Mouse (Mus musculus): ENCODE data around the gene Ctnna3.

DNA sequence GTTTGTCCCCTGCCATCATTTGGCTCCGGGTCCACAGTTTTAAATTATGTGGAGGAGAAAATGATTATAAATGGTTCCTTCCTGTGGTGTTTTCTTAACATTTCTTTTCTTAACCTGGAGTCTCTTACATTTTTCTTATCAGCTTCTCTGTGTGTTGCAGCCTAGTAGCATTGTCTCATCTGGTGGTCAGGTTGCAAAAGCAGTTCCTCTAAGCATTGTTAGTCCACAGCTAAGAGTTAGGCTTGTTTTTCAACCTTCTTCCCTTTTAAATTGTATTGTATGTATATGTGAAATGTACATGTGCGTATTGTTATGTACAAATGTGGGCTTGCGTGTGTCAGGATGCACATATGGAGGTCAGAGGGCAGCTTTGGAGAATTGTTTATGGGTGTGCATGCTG, 220.4 kb downstream of the Ctnna3 start:
- TF ChIP-seq CTCF (IDR thresholded peaks at IDR 0.05; ENCODE audit: low read depth) (no peak), EP300 (IDR thresholded peaks at IDR 0.05; ENCODE audit: low read depth) (no peak)

Data from liver, postnatal 0 days (tissue).